Mouse (Mus musculus) heart, adult 9 months (tissue): ENCODE results near the gene Pitpnm1.

ENCODE experiments used
- DNase-seq, 2 experiments: peaks; one replicate each; pipeline ENCODE4 v3.0.0; 2022; ENCODE audit warnings: low spot score in 2 of 2

Pitpnm1 gene

DNA sequence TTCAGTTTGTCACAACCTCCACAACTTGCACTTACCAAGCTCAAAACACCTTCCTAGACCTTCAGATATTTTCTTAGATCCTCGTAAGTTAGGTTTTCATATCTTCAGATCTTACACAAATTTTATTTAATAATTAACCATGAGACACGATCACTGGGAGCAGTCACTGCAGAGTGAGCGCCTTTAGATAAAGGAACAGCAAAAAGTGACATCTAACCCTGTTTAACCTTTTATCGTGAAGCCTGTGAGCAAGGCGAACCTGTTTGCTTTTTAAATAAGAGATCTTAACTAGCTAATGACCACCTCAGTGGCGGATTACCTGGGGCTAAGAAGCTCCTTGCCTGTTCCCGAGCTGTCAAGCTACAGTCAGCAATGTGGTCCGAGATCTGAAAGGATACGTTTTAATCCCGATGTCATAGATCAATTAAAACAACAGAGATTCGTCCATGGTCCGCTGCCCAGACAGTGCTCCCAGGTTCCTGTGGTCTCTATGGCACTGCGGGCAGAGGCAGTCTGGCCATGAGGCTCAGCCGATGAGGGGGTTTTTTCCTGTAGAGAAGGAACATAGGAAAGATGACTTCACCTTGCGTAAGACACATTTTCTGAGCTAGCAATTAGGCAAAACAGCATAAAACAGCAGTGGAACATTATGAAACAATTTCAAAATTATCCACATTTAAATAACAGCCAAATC, 30.9 kb upstream of the Pitpnm1 start:
- DNase-seq: no peak

DNA sequence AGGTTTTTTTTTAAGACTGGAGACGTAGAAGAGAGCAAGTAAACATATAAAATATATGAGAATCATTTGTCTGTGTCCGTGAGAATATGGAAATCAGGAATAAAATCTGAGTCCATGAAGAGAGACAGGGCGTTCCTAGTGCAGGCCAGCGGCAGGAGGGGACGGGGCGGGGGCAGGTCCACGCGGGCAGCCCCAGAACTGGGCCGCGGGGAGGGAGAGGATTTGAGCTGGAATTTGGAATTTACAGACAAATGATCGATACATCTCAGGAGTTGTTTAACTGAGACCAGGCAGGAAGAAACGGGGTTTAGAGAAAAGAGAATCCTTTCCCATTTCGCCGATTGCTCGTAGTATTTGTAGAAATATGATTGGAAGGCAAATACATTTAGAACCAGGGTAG, 29.5 kb upstream of the Pitpnm1 start:
- DNase-seq: no peak

DNA sequence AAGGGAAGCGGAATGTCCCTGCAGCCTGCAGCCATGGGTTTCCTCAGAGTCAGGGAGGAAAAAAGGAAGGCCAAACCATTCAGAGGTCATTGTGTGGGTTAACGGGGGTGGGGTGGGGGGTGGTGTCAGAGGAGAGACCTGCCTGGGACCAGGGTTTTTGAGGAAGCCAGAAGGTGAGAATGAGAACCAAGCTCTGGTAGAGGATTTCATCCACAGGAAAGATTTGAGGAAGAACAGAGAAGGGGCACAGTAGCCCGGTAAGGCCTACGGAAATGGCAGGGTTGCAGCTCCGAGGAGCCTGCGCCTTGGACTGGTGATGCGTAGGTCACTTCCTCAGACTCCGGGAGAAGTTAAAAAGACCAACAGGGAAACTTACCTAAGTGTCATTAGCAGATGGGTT, 29.0 kb upstream of the Pitpnm1 start:
- DNase-seq: no peak

DNA sequence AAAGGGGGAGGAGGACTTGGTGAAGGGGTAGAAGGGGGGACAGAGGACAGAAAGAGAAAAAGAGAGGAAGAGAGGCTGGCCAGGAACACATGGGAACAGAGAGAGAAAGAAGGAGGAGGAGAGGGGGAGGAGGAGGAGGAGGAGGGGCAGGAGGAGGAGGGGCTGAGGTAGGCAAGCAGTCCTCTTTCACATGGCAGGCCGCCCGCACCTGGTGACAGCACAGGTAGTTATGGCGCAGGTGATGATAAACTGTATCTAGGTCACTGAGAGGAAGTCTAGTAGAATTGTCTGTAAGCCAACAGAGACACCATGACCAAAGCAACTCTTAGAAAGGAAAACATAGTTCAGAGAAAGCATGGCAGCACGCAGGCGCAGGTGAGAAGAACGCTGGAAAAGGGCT, 28.4 kb upstream of the Pitpnm1 start:
- DNase-seq: no peak

DNA sequence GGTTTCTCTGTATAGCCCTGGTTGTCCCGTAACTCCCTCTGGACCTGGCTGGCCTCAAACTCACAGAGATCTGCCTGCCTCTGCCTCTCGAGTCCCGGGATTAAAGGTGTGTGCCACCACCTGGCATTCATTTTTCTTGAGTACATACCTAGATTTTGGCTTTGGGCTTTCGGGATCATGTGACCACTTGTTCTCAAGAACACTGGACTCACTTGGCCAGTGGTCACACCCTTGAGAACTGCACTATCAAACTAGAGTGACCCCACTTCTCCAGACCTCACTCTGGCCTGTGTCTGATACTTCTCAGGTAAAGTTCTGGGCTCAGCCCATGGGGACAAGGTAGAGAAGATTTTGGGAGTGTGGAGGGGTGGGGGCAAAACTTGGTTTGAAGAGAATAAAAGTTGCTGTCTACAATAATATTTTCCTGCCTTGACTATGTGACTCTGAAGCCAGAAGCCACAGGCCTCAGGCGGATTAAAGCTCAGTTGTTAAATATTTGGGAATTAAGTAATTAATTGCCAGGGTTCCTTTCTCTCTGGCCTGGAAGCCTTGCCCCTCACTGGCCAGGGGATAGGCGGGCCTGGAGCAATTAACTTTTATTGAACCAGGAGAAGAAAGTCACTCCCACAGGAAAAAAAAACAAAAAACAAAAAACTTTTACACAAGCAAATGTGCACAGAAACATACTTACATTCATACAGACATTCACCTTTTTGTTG, 26.9 kb upstream of the Pitpnm1 start:
- no peak for DNase-seq

DNA sequence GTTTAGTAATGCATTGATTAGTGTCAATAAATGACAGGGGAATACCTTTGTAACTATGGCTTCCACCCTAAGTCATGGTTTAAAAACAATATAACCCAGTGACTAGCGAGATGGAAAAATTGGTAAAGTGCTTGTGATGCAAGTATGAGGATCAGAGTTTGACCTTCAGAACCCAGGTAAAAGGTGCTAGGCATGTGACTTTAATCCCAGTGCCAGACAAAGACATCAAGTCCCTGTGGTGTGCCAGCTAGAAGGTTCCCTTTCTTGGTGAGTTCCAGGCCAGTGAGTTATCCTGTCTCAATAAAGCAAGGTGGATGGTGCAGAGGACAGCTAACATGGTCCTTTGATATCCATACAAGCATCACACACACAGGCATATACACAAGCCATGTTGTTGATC, 24.3 kb upstream of the Pitpnm1 start:
- DNase-seq: no peak

DNA sequence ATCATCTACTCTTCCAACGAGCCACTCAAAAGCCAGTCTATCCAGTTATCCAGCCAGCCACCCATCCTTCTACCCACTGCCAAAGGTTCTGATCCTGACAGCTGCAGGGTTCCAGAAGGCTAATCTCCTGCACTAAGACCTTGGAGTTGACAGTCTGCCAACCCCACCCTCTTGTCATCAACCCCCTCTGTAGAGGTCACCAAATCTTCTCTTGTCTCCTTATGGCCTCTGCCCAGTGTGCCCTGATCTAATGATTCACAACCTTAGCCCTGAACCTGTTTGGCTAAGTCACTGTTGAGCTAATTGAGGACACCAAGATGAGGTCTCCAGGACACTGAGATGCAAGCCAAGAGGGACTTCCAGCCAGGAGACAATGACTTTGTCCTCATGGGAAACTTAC, 20.2 kb upstream of the Pitpnm1 start:
- DNase-seq: no peak

DNA sequence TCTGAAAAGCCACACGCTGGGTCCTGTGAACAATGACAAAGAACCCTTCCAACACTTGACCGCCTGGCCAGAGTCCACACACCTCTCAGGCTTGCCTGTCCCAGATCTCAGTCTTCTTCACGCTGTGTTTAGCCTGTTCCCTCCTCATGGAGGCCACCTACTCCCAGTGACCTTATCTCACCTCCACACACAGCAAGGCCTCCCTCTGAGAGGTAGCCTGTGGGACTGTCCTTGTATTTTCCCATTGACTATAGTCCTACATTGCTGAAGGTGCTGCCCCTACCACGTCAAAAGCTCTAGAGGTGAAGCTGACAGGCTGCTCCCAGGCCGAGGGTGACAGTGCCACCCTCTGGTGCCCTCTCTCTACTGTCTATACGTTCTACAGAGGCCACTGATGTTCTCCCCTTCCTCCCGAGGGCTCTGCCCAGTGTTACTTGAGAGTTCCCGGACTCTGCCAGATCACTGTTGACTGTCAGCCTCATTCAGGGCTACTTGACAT, 19.2 kb upstream of the Pitpnm1 start:
- no peak for DNase-seq

DNA sequence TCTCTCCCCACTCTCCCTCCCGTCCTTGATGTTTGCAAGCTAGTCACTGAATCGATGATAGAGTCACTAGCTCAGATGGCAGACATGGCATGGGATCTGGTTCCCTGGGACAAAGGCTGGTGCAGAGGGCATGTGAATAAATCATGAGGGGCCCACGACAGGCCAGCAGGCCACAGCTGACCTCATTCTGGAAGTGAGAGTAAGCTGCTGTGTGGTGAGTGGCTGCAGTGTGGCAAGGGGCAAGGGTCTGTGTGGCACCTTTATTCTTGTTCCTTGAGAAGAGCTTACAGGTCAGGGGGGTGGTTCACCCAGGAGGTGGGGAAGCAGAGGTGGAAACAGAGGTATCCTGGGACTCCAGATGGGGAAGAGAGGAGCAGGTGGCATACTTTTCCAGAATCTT, 18.4 kb upstream of the Pitpnm1 start, which contains the start of gene Cabp2:
Cabp2 (plus strand) TSS at position 185 of the 400 bp plus-strand sequence.
- no peak for DNase-seq

DNA sequence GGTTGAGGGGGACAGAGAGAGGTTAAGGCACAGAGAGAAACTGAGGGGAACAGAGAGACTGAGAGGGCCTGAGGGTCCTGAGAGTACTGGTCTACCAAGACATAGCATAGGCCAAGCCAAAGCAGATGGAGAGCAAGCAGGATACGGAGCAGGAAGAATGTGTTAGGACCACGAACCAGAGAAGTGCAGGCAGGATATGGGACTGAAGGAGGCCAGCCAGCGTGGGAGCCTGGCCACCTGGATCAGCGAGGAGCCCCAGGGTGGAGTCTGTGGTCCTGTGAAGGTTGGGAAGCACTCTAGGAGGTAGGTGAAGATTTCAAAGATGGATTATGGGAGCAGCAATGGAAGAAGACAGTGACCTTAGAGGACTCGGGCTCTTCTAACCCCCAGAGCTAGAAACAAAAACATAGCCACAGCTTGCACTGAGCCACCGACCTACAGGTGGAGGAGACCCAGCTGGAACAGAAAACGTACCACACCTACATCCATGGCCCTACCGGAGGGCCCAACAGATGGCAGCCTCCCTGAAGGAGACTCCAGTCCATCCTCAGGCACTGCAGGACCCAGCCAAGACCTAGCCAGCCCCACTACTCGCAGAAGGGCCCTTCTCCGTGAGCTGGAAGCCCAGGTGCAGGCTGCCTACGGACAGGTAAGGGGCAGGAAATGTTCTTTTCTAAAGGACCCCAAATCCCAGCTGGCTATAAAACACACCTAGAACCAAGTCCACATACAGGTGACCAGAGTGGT, 17.4 kb upstream of the Pitpnm1 start:
- DNase-seq: no peak

DNA sequence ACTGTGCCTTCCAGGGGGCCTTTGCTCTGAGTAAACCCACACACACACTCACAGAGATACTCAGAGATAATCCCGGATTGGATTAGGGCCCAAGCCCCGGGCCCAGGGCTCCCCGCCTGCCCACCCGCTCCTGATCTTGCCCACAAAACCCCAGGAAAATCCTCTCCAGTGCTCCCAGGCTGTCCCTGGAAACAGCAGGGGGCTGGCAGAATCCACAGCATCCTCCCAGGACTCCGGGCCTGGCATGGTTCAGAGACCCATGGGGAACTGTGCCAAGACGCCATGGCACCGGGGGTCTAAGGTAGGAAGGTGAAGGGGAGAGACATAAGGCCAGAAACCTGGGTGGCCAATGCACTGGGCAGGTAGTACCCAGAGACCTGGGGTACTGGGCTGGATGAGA, 16.5 kb upstream of the Pitpnm1 start:
- DNase-seq: no peak

DNA sequence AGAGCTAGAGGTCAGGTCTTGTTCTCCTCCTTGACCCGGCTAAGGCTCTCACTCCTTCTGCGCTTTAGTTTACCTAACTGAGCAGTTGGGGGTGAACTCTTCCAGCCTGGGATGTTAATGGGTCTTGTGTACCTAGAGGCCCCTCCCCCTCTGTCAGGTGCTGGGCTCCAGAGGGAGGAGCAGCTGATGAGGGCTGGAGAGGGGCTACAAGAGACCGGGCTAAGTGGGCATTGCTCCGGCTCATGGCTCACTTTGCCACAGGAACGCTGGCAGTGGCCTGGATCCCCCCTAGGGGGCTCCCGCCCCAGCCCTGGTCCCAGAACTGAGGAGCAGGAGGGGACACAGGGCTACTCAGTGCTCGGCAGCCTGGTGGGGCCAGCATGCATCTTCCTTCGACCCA, 16.0 kb upstream of the Pitpnm1 start:
- no peak for DNase-seq

DNA sequence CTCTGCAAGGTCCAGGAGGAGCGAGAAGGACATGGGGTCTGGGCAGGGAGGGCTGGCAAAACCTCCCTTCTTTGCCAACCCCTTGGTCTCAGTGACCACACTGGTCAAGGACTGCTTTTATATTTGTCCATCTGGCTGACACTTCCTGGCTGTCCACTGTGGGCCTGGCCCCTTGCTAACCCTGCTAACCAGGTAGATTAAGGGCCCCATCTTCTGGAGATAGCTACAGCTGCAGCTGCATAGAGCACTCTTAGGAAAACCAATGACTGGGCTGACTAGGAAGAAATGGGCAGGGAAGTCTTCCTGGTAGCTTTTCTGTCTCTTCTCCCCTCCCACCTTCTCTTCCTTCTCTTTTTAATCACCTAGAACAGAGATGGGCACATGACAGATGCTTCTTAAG, 14.8 kb upstream of the Pitpnm1 start:
- no peak for DNase-seq

DNA sequence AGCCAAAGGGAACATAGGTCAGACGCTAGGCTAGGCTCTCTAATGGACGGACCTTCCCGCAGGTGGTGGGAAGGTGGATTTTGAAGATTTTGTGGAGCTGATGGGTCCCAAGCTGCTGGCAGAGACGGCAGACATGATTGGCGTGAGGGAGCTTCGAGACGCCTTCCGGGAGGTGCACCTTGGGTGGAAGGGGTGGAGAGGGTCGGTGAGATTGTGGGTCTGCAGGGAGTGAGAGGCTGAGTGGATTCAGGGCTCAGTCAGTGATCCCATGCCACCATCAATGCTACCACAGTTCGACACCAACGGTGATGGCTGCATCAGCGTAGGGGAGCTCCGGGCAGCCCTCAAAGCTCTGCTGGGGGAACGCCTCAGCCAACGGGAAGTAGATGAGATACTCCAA, 13.6 kb upstream of the Pitpnm1 start:
- no peak for DNase-seq

DNA sequence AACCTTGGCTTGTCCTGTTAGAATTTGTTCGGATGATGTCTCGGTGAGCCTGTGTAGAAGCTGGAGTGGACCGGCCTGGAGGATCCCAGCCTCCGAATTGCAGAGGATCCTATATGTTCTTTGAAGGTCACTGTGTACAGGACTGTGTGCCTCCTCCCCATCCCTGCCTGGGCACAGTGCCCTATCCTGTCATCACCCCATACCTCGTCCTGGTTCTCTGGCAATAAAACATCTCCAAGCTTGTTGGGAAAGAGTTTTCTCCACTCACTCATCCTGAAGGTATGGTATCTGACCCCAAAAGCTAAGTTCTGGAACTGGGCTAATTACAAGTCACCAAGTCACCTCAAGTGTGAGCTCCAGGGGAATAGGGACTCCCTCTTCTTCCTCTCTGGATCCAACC, 12.7 kb upstream of the Pitpnm1 start:
- DNase-seq: no peak

DNA sequence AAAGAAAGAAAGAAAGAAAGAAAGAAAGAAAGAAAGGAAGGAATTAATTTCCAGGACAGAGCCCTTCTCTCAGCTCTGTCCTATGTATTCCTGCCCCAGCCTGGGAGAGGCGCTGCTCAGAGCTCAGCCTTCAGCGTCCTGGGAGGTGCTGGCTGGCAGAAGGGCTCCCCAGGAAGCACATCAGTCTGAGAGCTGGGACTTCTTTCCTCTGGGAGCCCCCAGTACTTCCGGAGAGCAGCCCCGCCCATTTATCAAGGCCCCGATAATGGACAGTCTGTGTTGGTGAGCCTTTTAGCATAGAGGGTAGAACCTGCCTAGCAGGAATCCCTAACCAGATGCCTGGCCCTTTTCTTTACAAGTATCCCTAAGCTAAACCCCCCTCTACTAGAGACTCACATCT, 11.7 kb upstream of the Pitpnm1 start:
- DNase-seq: no peak

DNA sequence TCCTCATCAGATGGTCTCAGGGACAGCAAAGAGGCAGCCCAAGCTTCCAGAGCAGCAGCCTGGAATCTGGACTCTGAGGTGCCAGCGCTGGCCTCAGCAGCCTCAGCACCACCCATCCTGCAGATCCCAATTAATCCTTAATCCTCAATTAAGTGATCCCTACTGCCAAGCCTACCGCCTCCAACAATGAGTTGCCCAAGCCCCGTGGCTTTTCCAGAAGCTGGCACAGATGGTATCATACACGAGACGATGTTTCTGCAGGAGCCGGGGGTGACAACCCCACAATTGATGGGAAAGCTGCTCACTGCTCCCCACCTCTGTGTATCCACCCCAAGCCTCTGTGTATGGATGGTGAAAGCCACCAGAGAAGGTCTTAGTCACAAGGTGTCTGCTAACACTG, 10.7 kb upstream of the Pitpnm1 start:
- no peak for DNase-seq

DNA sequence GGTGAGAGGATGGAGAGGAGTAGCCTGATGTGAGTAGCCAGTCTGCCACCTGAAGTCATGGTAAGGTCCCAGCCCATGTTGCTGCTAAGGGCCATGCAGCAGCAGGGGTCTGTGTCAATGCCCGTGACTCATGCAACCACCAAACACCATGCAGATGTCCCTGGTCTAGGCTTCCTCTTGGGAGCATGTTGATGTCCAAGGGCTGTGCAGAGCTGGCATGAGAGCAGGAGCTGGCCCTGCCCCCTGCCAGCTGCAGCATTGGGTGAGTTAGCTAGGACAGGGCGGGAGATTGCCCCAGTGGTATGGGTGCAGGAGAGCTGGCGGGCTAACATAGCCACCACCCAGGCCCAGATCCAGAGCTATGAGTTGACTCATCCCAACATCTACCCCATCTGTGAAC, 9.4 kb upstream of the Pitpnm1 start:
- DNase-seq: no peak

DNA sequence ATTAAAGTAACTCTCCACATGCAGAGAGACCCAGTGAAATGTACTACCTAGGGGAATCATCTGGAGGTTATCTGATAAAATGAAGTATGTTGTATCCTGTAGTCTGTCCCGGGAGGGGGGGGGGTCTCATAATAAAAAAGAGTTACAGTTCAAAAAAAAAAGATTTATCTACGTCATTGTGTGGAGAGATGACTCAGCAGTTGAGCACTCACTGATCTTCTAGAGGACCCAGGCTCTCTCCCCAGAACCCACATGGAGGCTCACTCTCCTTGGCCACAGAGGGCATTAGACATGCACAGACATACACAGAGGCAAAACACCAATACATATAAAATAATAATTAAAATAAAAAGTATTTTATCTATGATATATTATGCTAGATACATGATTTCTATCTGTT, 8.4 kb upstream of the Pitpnm1 start:
- no peak for DNase-seq

DNA sequence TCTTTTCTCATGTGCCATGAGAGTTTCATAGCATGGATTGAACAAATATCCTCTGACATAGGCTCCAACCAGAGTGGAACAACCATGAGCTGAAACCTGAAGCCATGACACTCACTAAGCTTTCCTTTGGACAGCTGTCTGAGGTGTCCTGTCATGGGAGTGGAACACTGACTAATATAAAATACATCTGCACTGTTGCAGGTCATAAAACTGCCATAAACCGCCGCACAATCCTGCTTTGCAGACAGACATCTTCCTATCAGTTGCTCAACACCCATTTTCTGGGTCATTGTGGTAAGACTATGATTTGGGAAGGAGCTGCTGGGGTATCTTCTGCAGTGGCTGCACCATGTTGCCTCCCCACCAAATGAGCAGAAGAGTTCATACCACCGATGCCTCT, 7.0 kb upstream of the Pitpnm1 start:
- no peak for DNase-seq

DNA sequence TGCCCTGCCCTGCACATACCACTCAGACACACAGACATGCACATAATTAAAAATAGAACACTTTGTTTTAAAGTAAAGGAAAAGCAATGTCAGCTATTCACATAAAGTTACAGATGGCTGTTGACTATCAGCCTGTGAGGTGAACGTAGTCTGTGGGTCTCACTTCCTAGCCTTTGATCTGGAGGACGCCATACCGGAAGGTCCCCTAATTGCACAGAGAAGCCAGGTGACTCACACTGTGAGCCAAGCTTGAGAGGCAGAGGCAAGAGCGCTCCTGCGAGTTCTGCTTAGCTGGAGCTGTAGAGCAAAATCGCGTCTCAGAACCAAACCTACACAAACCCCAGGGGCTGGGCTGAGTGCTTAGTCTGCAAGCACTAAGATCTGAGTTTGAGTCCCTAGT, 6.0 kb upstream of the Pitpnm1 start:
- no peak for DNase-seq

DNA sequence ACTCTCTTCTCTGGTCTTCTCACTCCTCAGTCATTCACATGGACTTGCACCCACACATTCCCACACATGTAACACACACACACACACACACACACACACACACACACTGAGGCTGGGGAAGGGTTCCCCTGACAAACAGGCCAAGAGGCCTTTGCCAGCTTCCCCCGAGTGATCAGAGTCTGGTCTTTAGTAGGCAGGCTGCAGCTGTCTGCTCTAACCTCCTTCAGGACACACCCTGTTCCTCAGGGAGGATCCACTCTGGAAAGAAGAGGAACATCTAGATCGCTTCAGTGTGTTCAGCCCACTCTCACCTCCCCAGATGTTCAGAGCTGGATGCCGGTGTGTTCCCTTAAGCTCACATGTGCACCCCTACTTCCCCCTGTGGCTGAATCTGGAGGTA, 5.5 kb upstream of the Pitpnm1 start:
- DNase-seq: no peak

DNA sequence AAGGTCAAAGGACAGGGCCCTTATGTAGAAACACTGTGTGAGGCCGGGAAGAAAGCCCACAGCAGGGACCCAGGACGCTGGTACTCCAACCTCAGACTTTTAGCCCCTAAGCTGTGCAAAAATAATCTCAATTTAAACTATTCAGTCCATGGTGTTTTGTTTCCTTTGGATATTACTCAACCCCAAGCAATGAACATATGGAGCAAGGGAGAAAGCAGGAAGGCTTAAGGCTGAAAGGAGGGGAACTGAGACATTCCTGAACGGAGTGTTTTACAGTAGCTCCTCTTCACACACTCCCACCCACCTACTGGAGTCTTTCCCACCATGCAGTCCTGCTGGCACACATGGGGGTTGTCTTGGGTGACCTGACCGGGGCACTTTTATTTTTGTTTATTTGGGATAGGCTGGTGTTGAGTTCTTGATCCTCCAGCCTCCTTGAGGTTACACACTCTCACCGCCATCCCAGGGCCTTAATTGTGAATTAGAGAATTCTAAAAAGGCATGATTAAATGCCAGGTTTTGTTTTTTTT, 5.0 kb upstream of the Pitpnm1 start:
- no peak for DNase-seq
